Mouse (Mus musculus) heart, adult 2 months (tissue): ENCODE data around the gene Cttnbp2.

Experiments used
- CTCF ChIP-seq: fragments of 200-600 bp; IDR thresholded peaks from 2 replicates; pipeline ENCODE4 v1.8.1; 2022; ENCODE audit warnings: antibody characterized with exemption, mild to moderate bottlenecking, moderate library complexity
- EP300 ChIP-seq: fragments of 200-500 bp; IDR thresholded peaks from 2 replicates; pipeline ENCODE4 v1.6.1; 2011; ENCODE audit warnings: low read depth, low read length, control low read depth; ENCODE audit not compliant: insufficient read depth
- POLR2A ChIP-seq: fragments of 200-500 bp; IDR thresholded peaks from 2 replicates; pipeline ENCODE4 v1.6.1; 2011; ENCODE audit warnings: mild to moderate bottlenecking, low read depth, low read length, control low read depth; ENCODE audit not compliant: insufficient read depth

DNA sequence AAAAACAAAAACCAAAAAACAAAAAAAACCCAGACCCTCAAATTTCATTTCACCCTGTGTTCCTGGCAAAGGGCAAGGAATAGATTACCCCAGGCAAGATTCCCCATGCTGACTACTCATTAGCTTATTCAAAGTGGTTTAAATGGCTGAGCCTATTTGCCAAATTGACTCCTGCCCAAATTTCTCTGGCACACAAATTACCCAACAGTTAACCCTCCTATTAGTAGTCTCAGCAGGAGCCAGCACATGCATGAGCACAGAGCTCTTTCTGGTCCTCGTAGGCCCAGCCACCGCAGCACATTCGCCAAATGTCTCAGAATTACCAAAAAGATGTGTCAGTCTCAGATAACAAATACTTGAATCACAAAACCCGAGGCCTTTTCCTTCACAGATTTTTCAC lies 68.9 kb downstream of the Cttnbp2 start:
- TF ChIP-seq CTCF: no peak
- no peak for TF ChIP-seq POLR2A
- TF ChIP-seq EP300: no peak
